Mouse (Mus musculus) kidney, adult 2 months (tissue): ENCODE results near the gene Higd2a.

Source experiments
- CTCF ChIP-seq: fragments of 200-500 bp; conservative IDR thresholded peaks from 2 replicates; pipeline ENCODE4 v1.5.1; 2011; ENCODE audit warnings: low read depth, mild to moderate bottlenecking, control low read depth, low read length, moderate library complexity, mixed read lengths; ENCODE audit not compliant: insufficient read depth, insufficient read length
- POLR2A ChIP-seq: fragments of 200-500 bp; IDR thresholded peaks from one replicate; pipeline ENCODE4 v1.6.1; 2011; ENCODE audit warnings: low read depth, low read length, control low read depth

DNA sequence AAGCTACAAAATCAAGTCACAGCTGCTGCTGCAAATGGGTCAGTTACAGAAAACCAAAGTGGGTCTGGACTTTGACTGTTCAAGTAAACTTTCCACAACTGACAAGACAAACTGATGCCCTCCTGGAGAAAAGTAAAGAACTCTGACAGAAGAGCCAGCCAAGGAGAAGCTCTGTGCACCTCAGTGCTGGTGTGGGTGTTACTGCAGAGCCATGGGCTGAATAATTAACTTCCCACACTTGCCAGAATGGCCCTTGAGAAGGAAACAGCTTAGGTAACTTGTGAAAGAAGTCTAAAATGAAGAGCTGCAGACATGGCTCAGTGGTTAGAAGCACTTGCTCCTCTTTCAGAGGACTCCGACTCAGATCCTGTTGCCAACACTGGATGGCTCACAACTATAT is 32.4 kb upstream of the Higd2a start:
- TF ChIP-seq CTCF (no peak), POLR2A (no peak)
